Mouse (Mus musculus) lung, postnatal 36 days (tissue): ENCODE measurements around the gene Gm49450.
A peak's percentile ranks its signal among the peaks of the same experiment; 100 is the strongest.
"Not testable (repeated sequence)": the region's sequence is repeated elsewhere in the genome, so short reads cannot be mapped to it uniquely, and the experiment has no call there.

ENCODE experiments used
- DNase-seq: peaks from one replicate; pipeline ENCODE4 v3.0.0; 2022; ENCODE audit warnings: mixed read lengths

The Gm49450 gene

DNA sequence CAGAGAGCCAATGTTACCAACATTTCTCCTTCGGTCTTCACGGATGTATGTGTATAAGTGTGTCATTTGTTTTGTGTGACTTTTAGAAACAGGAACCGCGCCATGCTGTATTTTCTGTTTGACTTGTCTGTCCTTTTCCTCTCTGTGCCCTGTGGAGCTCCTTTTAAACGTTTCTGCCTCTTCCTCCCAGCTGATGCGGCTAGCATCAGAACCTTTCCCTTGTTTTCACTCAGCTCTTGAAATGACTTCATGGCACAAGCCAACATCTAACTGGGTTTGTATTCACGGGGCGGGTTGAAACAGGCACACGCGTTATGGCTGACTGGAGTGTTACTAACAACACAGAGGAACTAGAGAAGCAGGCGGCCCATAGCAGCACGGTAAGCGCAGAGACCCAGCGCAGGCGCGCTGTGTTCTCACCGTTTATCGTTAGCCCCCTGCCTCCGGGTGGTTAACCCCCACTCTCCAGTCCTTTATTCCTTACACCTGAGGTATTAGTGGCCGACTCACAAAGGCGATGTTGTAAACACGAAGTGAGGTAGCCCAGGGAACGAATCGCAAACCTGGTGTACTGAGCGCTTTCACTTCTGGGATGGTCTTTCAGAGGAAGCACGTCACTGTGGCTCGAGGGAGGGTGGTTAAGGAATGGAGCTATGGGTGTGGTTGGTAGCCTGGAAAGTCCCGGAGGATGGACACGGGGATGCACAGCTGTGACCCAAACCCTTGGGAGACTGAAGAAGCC, 32.1 kb upstream of the Gm49450 start:
- DNase-seq: peak; percentile 95

DNA sequence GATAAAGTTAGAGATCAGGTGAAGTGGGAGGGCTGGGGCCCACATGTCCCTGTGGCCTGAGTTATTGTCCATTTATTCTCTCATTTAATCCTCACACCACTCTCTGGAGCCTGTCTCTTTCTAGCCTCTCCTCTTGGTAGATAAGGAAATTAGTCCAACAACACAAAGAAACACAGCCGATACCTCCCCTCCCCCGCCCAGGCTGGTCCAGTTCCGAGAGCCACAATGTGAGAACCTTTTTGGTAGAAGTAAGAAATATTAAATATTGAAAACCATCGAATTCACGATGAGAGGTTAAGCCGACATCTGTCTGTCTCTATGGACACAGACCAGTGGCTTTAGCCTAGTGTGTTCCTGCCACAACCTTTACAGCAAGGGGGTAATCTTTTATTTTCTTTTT, 31.3 kb upstream of the Gm49450 start:
- DNase-seq: peak; percentile 35

DNA sequence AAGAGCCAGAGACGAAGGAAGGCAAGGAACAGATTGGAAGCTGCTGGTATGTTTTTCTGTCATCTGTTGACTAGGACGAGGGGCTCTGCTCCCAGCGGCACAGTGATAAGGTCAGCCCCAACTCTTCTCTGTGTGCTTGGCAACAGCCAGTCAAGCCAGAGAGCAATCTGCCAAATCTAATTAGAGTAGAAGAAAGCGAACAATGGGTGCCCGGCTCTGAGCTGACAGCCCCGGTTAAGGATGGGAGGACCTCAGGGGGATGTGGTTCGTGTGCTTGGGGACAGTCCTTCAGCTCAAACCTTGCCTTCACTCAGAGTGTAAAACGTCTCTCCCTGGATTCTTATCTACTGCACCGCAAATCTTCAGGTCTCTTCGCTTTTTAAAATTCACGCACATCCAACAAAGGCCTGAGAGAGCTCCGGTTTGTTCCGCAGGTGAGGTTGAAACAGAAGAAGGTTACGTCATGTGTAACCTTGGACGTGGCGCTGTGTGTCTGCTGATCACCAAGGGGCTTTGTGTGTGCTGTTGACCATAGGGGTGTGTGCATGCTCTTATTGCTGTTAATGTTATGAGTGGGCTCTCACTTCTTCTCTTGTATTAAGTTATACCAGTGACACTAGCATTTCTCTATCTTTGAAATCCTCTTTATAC, 30.2 kb upstream of the Gm49450 start:
- DNase-seq: no peak

DNA sequence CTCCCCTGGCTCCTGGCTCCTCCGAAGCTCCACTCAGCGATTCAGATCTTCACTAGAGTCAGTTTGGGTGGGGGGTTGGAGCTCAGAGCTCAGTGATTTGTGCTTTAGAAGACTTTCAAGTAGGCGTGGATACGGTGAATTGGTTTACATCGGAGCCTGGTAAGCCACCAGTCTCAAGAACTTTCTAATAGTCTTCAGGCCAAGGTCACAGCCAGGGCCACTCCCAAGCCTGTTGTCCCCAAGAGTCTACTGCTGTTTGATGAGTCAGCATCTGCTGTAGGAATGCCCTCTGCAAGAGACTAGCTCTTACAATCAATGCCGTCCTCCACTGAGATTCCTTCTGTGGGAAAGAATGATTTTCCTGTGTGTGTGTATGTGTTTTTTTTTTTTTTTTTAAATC, 28.7 kb upstream of the Gm49450 start:
- no peak for DNase-seq

DNA sequence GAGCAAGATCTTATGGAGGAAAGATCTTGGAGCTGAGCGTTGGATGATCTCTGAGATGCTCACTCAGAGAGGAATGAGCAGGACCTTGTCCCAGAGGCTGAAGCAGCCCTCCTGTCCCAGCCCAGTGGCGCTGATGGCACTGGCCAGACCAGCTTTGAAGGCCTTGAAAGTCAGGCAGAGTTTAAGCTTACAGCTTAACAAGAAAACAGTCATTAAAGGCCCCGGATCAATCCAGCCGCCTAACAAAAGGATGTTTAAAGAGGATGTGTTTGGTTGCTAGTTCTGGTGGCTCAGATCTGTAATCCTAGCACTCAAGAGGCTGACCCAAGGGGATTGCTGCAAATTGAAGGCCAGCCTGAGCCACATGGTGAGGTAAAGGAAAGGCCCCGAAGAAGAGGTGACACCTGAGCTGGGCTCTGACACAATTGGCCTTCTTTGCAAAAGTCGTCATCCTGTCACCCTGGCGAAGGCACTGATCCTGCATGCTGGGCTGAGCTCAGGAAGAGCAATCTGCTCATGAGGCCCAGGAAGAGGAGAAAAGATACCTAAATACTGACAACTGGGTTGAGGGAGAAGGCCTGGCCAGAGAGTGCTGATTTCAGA, 26.8 kb upstream of the Gm49450 start:
- no peak for DNase-seq

DNA sequence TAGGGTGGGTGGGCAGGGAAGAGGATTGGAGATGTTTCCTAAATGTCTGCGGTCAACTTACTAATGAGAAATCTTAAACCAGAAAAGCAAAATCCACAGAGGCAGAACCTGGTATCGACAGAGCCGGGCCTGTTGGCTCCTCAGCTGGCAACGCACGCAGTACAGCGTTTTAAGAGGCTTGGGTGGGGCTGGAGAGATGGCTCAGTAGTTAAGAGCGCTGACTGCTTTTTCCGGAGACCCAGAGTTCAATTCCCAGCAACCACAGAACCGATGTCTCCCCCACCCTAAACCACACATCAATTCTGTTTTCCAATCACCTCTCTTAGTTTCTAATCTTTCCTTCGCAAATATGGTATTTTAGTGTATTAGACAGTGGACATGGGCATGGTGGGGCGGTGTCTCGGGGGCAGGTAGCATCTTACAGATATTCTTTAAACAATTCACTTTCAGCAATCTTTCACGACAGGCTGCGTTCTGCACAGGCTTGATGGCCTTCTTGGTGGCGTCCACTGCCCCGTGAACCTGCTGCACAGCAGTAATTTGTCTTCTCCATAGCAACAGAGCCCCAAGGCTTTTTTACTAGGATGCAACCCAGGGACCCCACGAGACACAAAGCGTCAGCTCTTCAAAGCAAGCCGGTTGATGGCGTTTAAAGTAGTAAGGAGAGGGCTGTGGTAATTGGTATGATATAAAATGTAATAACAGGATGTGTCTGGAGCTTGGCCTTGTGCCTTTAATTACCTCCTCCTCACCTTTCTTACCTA, 25.2 kb upstream of the Gm49450 start:
- DNase-seq: no peak

DNA sequence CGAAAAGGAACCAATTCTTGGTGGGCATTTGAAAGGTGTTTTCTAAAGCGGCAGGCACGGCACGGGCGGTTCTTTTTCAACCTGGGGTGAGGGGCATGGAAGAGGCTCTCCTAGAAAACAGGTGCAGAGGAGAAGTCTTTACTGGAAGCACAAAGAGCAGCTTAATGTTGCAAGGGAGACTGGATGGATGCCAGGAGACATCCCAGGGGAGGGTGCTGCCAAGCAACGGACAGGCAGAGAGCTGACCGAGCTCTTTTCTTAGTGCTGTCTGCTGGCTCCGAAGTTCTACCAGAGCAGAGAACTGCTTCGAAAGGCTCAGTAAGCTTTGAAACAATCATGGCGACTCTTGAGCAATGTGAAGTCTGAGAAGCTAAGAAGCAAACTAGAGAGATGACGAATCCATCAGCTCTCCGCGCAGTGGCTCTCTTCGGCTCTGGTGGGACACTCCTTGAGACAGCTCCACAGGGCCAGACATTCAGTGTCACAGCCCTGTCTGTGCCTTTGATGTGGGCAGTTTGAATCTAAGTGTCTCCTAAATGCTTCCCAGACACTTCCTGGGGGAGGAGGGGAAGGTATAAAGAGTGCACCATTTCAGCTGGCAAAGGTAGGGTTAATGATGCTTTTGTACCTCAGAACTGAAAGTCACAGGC, 24.5 kb upstream of the Gm49450 start:
- DNase-seq: peak; percentile 82

DNA sequence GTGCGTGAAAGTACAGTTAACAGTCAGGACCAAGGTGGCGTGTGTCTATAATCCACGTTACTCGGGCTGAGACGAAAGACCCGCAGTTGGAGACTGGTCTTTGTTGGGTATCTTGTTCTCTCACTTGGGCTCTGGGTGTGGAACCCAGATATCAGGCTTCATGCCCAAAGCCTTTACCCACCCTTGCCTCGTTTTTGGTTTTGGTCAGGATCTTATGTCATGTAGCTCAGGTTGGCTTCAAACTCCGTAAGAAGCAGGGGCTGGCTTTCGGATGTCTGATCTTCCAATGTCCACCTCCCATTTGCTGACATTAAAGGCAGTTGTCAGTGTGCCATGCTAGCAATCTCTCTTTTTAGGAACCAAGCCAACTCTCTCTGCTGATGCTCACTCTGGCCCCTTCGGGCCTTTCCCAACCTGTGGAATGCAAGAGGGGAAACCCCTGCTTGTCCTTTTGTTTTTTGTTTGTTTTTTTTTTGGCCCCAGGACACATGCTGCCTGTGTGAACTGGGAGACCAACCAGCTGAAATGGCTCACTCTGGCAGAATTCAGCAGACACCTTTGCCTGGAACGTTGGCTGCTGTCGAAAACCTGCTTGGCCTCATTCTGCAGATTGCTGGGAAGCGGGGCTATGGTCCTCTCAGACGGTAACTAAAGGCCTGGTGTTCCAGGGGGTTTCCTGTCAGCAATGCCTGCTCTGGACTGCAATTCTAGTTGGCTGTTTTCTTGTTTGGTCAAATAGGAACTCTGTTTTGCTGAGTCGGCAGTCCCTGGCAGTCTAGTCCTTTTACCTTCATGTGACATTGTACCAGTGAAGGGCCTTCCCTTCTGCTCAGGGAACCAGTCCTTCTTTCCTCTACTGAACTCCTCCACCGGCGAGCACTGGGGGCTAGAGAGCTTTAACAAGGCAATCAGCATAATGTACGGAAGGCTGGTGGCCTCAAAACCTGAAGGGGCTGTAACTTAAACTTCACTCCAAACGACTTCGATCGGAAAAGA, 23.7 kb upstream of the Gm49450 start:
- DNase-seq: no peak

DNA sequence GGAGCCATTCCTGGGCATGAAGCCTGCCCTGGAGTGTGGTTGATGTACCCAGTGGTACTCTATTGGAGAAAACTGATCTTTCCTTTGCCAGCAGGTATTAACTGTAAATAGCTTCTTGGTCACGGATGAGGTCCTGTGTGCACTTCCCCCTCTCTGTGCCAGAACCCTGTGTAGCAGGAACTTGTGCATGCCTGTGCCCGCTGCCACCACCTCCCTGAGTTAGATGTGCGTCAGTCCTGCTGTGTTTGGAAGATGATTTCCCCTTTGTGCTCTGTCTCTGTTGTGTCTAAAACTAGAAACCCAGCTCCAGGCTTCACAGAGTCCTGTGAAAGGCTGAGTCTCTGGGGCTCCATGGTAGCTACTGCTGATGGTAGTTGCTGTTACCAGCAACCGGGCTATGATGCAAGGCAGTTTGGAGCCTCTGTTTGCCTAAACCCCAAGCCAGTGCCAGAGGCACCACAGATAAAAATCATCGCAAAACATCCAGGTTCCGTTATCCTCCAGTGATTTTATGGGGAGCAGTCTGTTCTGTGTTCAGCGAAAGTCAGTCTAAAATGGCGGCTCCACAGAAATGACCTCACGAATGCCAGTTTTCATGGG, 19.8 kb upstream of the Gm49450 start:
- no peak for DNase-seq

DNA sequence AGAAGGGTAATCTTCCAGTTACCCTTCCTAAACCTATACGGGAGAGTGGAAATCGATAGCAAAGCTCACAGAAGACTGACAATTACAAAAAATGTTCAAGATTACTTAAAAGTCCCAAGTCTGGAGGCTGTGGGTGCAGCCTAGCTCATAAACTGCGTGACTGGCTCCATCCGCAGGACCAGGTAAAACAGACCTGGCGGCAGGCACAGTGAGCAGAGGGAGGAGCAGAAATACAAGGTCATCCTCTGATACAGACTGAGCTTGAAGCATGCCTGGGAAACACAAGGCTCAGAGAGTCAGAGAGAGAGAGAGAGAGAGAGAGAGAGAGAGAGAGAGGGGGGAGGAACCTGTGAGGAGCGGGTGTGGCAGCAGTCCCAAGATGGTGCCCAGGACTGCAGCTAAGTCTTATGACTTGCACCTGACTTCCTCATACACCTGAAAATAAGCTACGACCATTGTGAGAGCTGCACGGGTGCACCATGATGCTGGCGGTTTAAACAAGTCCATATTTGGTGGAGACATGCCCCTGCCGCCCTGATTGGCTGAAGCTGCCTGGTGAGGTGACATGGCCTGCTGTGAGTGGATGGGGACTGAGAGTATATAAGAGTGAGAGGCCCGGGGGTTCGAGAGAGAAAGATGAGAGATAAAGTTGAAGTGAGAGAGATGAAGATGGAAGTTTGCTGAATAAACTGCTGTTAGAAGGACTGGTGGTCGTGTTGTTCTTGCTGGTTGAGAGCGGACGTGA, 18.4 kb upstream of the Gm49450 start:
- DNase-seq: not testable (repeated sequence)

DNA sequence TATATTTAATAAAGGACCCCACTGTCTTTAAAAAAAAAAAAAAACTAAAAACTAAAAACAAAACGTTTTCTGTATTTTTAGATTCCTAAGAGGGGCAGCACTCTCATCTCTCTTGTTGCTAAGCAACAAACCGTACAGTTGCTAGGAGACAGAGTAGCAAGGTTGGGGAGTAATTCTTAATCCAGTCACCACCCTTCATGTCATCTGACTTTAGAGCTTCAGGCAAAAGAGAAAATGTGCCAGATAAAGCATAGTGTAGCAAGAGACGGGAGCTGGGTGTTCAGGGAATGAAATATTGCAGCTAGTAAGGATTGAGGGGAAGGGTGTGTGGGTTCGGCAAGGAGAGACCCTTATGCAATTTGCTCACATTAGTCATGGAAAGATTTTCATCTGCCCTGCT, 17.8 kb upstream of the Gm49450 start:
- DNase-seq: no peak

DNA sequence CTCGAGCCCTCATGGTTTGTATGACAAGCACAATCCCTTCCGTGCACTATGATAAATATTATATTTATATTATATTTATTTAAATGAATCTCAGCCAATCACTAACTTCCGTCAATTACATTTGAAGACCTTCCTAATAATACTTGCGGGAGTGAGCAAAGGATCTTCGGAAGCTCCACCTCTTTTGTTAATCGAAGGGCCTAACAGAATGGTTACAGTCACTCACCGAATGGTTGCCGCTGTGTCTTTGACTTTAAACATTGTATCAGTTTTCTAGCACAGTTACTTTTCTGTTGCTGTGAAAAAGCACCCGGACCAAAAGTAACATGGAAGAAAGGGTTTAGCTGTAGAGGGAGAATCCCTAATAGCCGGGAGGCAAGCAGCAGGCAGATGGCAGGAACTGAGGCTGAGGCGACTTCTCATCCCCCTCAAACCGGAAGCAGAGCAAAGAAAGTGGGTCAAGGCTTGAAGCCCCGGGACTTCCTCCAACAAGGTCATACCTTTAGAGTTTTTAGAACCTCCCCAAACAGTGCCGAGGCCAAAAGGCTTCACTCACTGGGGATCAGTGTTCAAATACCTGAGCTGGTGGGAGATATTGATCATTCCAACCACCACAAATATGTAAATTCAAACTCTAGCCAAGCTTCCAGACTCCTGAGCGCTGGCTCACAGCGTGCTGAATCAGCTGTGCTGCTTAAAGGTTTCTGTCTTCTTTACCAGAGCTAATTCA, 16.2 kb upstream of the Gm49450 start:
- DNase-seq: no peak

DNA sequence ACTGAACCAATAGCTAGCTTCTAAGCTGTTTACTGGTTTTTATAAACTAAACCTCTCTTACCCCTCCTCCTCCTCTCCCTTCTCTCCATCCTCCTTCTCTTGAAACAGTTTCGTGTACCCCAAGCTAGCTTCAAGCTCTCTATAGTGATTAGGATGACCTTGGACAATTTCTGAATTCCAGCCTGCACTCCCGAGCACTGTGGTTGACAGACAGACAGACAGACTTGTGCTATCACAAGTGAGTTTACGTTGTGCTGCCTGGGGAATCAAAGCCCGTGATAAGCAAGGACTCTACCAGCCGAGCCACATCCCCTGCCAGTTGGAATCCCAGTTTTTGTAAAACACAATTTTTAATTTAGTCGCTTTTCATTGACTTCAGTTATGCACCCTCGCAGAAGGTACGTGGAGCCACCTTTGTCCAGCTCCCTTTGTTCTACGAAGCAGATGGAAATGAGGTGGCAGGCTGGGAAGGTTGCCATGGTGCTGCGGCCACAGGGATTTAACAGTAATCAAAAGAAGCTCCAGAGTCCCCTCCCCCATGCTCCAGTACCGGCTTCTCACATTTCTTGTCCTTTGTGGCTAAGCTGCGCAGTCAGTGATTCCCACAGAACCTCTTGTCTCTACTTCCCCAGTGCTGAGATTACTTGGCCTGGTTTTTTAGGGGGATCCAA, 15.5 kb upstream of the Gm49450 start:
- DNase-seq: peak; percentile 61

DNA sequence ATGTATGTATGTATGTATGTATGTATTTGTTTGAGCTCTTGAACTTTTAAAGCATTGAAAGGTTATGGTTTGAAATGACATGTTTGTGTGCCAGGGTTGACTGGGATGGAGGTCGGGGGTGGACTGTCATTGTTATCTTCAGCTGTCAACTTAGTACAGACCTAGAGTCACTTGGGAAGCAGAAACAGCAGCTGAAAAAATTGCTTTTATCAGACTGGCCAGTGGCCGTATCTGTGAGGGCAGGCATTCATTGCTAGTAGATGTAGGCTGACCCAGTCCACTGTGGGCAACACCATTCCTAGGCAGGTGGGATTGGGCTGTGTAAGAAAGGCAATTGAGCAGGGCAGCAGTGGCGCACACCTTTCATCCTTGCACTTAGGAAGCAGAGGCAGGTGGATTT, 6.2 kb upstream of the Gm49450 start:
- DNase-seq: no peak

DNA sequence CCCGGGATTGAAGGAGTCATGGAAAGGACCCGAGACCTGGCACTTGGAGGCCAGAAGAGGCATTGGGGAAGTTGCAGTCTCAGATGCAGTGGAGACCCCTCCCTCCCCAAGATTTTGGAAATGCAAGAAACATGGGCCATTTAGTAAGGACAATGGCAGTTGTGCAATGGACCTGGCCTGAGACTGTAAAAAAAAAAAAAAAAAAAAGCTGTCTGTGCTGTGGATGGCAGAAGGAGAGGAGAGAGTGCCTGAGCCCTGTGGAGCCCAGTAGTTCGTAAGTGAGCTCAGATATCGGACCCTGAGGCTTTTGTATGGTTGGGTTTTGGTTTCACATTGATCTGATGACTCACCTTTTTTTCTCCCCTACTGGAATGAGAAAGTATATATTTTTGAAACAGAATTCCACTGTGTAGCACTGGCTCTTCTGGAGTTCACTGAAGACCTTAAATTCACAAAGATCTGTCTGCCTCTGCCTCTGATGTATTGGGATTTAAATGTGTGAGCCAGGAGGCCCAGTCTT, 5.6 kb upstream of the Gm49450 start:
- DNase-seq: no peak

DNA sequence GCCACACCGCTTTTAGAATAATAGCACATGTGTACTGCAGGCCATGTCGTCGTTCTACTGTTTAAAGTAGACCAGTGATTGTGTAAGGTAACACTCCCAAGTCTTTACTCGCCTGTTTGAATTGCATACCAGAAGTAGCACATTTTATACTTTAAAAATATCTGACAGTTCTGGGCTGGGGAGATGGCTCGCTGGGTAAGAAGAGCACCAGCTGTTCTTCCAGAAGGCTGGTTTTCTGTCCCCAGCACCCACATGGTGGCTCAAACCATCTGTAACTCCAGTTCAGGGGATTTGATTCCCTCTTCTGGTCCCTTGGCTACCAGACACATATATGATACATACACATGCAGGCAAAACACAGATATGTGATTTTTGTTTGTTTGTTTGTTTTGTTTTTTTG, 4.1 kb upstream of the Gm49450 start:
- DNase-seq: no peak

DNA sequence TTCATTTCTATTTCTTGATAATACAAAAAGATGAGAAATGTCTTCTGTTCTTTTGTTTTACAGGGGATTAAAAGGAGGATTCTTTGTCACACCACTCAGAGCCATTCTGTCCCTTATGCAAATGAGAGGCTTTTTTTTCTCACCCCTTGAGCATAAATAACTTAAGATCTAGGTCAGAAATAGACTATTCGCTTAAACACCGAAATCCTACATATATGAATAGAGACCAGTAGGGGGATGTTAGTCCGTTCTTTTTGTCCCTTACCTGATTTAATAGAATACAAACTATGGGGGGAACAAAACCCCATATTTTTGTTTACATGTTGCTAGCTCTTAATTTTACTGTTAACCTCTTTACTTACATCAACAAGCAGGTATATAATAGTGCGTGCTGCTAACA, 2.6 kb upstream of the Gm49450 start:
- no peak for DNase-seq

DNA sequence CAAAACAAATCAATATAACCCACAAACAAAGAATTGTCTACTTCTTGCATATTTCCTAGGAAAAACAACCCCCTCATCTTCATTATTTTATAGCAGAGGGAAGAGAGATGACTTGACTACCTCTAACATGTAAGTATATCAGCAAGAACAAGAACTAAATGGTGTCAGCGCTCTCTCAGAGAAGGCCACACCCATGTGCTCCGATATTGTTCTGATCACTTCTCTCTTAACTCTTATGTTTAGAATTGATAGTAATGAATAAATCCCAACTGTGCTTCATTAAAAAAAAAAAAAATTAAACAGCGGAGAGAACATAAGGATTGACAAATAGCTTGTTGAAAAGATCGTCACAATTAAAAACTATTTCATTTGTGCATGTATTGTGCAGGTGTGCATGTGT, 2.0 kb upstream of the Gm49450 start:
- no peak for DNase-seq
